Mouse (Mus musculus) ES-Bruce4 (cell line): ENCODE results near the gene Tanc1.

Experiments
- CTCF ChIP-seq: IDR thresholded peaks from one replicate; pipeline ENCODE4 v1.8.1; 2011; ENCODE audit warnings: low read depth, low read length
- EP300 ChIP-seq: IDR thresholded peaks from 2 replicates; pipeline ENCODE4 v1.6.1; 2011; ENCODE audit warnings: low read depth, low read length; ENCODE audit not compliant: insufficient read depth
- POLR2A ChIP-seq: IDR thresholded peaks from one replicate; pipeline ENCODE4 v1.8.1; 2011; ENCODE audit warnings: low read length; ENCODE audit not compliant: insufficient read depth

DNA sequence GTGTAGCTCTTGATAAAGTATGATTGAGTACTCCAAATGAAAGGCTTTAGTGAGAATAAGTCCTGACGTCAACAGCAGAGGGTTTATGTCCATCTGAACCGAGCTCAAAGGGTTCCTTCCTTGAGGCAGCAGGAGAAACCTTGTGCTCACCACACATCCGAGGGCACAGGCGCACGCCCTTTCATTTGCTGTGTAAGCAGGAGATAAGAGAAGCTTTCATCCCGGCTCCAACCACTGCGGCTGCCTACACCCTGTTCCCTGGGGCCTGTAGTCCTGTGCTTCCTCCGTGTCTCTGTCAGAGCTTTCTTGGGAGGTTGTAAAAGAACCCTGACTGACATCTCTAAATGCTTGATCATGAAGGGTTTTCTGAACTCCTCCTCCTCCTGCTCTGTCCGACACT, 181.5 kb downstream of the Tanc1 start:
- TF ChIP-seq CTCF, result no peak
- TF ChIP-seq EP300, result no peak
- TF ChIP-seq POLR2A, result no peak
